Mouse (Mus musculus) ovary, postnatal 10 days (tissue): ENCODE measurements at regions not wholly inside any gene's neighbourhood (a gene's known extent, or its start where the extent isn't known, plus 50 kb on each side); places are given as distances from the start of the nearest gene placed in this dataset.

Experiments used
- DNase-seq: peaks from one replicate; pipeline ENCODE4 v3.0.0; 2022; ENCODE audit warnings: low spot score

- DNase-seq, result no peak
These were observed 81.2 kb upstream of the Marcks start for GRCm38 (mm10) chr10:37219936-37220335.

DNA sequence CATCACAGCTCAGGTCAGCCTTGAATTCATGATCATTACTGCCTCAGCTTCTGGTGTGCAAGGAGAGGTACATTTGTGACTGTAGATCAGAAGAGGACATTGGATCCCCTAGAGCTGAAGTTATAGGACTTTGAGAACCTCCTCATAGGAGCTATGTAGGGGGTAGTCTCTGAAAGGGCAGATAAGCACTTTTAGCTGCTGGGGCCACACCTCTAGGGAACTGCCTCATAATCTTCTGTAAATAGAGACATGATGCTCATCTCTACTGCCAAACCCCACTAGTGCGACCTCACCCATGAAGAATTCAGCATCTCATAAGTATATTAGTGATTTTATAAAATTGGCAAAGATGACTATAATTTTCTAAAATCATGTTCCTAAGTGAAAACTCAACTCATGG lies 80.7 kb upstream of the Marcks start:
- DNase-seq, result no peak

DNA sequence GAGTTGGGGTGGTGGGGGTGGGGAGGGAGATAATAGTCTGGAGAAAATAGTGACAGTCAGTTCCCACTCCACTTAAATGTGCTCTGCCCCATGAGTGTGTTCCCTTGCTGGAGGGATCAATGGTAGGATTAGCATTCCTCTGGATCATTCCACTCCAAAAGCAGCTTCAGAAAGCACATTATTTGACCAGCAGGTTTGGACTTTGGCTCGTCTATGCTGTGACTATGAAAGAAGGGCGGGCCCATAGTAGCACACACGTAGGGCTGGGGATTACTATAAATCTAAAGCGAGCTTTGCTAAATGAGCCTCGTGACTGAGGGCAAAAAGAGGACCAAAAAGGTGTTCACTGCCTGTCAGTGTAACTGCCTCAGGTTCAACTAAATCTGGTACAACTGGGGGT lies 75.9 kb upstream of the Marcks start:
- DNase-seq, result no peak

GRCm38 (mm10) chr10:37212350-37213035 lies 73.8 kb upstream of the Marcks start:
- no peak for DNase-seq

DNA sequence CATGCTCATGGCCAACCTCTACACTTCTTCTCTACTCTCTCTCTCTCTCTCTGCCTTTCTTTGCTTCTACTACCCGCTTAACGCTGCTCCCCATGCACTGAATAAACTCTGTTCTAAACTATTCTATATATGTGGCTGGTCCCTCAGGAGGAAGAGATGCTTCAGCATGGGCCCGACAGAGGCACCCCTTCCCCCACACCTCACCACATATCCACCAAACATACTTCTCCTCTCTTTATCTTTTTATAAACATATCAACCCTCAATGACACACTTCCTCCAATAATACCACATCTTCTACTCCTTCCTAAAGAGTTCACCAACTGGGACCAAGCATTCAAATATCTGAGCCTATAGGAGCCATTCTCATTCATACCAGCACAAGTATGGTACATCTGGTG lies 72.6 kb upstream of the Marcks start:
- DNase-seq, result no peak

DNA sequence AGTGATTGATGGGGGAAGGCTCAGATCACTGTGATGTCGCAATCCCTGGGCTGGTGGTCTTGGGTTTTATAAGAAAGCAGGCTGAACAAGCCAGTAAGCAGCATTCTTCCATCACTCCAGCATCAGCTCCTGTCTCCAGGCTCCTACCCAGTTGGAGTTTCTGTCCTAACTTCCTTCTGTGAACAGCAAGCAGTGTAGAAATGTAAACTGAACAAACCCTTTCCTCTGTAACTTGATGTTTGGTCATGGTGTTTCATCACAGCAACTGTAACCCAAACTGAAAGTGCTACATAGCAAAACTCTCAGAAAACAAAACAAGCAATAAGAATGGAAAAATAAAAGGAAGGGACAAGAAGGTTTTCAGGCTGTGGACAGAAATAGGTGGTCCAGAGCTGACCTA lies 71.5 kb upstream of the Marcks start:
- DNase-seq, result no peak

DNA sequence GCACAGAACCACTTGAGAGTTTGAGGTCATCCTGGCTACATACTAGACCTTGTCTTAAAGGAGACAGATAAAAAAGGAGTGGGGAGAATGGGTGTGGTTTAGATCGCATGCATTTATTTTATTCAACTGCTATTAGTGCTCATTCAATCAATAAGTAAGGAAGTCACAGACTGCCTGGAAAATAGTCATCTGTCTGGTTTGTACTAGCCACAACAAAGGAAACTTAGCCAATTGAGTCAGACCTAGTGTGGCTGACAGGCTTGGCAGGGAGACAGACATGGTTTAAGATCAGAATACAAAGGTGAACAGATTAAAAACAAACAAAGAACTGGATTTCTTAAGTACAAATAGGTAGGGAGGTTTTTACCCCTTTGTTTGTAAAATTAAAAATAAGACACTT lies 68.3 kb upstream of the Marcks start:
- DNase-seq, result no peak

DNA sequence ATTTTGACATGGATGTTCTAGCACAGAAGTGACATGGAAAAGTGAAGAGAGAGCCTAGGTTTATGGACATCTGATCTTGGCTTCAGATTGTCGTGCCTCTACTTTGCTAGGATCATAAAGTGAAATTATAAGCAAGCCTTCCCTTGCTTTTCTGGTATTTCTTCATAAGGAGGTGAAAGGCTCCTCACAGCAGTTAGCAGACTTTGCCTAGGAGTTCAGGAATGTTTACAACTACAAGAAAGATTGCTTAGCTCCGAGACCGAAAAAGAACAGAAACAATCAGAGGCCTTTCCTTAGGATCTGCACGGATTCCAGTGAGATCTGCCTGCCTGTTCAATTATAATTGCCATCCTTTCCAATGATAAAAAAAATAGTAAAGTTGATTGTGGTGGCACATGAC lies 67.8 kb upstream of the Marcks start:
- no peak for DNase-seq

DNA sequence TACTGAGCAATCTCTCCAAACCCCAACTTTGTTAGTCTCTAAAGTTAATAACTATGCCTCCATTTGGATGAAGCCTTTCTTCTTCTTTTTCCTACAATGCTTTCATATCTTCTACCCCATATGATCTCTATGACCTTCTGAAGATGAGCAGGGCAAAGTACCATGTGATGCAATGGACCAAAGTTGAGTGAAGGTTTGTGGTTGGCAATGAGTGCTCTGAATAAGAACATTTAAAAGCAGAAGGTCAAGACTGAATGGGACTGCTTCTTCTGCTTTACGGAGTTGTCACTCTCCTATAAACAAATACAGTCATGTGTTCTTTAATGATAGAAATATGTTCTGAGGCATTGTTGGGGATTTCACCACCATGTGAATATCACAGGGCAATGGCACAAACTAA lies 65.0 kb upstream of the Marcks start:
- no peak for DNase-seq

GRCm38 (mm10) chr10:37194798-37195453 lies 56.2 kb upstream of the Marcks start:
- DNase-seq, result no peak

- peak; percentile 13 for DNase-seq
These were observed 55.5 kb upstream of the Marcks start for GRCm38 (mm10) chr10:37194131-37194797.

- DNase-seq, result no peak
These were observed 53.9 kb upstream of the Marcks start for GRCm38 (mm10) chr10:37192661-37193060.

GRCm38 (mm10) chr10:37190092-37190491 lies 51.4 kb upstream of the Marcks start:
- DNase-seq, result no peak
